Mouse (Mus musculus): Measurements from ENCODE around the gene Ccdc167.
A peak's percentile ranks its signal among the peaks of the same experiment; 100 is the strongest.

Gene Ccdc167

GRCm38 (mm10) chr17:29686771-29687170 is 30.1 kb downstream of the Ccdc167 start:
- no peak for DNase-seq (ENCODE audit: low spot score in 2 of 2)

DNA sequence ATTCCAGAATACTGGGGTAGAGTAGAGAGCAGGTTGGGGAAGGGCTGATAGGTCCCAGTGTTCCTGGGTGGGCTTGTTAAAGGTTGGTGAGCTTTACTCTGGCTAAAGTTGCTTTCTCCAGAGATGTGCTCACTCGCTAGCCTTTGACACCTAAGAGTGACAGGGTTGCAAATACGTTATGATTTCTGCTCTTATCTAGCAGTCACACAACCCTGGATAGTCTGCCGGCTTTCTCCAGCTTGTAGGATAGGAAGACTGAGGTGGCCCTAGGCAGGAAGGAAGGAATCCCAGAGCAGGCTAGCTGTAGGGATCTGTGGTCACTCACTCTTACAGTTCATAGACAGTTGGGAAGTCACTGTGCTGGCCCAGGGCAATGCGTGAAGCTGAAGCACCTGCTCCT is 32.6 kb downstream of the Ccdc167 start:
- no peak for DNase-seq (ENCODE audit: low spot score in 2 of 2)

DNA sequence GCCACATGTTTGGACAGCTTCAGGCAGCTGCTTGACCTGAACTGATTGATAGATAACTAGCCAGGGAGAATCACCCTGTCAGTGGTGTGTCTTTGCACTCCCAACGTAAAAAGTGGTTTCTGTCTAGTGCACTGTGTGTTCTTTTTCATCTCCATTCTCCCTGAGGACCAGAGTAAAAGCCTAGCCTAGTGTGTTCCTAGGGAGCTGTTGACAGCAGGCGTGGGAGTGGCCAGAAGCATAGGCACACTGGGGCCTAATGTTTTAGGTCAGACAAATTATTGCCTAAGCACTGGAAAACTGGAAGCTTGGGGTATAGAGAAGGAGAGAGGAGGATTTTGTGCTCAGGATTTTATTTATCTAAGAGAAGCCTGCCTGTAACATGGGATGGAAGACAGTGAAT is 33.7 kb downstream of the Ccdc167 start:
- no peak for DNase-seq (ENCODE audit: low spot score in 2 of 2)

DNA sequence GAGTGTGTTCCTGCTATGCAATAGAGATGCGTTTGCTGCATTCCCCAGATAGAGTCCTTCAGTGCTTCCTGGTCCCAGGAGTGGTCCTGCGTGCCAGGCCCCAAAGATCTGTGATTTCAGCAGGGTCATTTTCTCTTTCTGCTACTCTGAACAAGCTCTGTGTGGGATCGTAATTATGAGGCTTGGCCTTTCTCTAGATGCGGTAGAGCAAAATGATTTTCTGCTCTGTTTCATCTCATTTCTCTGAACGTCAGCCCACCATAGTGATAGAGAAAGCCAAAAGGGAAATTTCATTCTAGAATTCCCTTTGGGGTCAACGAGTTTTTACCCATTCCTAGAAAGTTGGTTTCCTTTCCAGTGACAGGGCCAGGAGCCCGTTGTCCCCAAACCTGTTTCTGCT is 34.6 kb downstream of the Ccdc167 start:
- no peak for DNase-seq (ENCODE audit: low spot score in 2 of 2)

GRCm38 (mm10) chr17:29681669-29682068 is 35.2 kb downstream of the Ccdc167 start:
- DNase-seq (ENCODE audit: low spot score in 2 of 2): no peak

DNA sequence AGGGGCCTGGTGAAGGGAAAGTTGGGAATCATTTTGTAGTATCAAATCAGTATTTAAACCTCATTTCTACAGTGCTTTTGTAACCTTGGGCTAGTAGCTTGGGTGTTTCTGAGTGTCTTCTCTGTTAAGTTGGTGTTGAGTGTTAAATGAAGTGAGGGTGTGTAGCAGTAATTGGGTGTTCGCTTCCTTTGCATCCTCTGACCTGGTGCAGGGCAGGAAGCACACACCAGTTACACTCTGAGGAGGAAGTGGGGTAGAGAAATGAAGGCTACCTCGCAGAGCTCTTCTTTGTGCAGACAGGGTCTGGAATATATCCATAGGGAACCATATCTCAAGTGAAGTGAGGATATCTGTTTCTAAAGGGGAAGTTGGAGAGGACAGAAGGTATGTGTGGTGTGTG is 35.9 kb downstream of the Ccdc167 start:
- DNase-seq (ENCODE audit: low spot score in 2 of 2): no peak

DNA sequence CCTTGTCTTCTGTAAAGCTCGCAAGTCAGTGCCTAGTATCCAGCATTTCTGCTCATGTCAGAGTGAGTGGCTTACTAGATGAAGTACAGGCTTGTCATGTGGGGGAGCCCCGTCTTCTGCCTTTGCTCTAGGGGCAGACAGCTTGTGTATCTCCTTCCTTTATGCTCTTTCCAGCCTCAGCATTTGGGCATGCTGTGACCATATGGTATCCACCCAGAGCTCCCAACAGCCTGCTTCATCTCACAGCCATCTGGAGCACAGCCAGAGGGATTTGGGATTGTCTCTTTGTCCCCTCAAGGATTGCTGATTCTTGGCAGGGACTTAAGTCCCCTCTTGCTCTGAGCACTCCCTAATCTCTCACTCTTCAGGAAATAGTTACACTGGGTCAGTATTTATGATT is 36.7 kb downstream of the Ccdc167 start:
- peak; percentile 36 to 84 for DNase-seq (ENCODE audit: low spot score in 2 of 2)

GRCm38 (mm10) chr17:29679038-29679767 is 37.6 kb downstream of the Ccdc167 start:
- no peak for DNase-seq (ENCODE audit: low spot score in 2 of 2)

DNA sequence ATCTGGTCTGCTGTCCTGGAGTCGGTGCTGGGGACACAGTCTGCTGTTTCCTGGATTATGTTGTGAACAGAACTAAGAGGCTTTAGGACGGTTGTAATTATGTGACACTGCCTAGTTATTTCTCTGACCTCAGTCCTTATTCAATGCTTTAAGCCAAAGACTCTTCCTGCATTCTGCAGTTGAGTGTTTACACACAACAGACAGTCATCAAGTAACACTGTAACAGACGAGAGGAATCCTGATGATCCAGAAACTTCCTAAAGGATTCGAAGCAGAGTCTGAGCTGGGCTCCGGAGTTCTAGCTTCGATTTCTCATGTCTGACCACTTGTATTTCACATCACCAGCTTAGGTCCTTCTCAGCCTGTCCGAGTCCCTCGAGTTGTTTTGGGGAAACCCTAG is 38.3 kb downstream of the Ccdc167 start:
- DNase-seq (ENCODE audit: low spot score in 2 of 2): no peak

GRCm38 (mm10) chr17:29673325-29673724 is 43.5 kb downstream of the Ccdc167 start:
- DNase-seq (ENCODE audit: low spot score in 2 of 2): peak in 1 of 2 experiments; percentile 12

DNA sequence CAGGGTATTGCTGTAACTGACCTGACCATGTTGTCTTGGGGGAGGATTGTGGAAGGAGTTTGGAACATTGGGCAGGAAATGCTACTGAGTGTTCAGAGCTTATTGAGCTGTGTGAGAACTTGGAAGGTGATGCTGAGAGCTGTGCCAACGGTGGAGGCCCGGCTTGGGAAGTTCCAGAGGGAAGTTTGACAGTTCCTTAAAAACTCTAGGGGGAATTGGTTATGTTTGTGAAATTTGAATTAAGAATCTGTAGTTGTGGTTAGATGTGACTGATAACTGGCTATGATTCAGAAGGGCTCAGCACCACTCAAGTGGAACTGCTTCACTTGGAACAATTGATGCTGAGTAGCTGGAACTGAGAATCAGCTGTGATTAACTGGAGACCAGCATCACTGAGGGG is 45.8 kb downstream of the Ccdc167 start:
- no peak for DNase-seq (ENCODE audit: low spot score in 2 of 2)

DNA sequence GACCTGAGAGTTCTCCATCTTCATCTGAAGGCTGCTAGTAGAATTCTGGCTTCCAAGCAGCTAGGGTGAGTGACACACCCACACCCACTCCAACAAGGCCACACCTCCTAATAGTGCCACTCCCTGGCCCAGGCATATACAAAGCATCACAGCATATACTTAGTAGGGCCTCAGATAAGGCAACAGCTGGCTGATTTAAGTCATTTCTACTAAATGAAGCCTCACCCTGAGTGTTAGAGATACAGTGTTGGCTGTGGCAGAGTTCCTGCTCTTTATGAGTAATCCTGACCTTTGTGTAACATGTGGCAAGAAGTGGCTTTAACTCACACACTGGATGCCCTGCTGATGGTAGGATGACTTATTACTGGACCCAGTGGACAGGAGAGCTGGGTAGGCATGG is 46.9 kb downstream of the Ccdc167 start:
- no peak for DNase-seq (ENCODE audit: low spot score in 2 of 2)

GRCm38 (mm10) chr17:29669030-29669429 is 47.8 kb downstream of the Ccdc167 start:
- DNase-seq (ENCODE audit: low spot score in 2 of 2): no peak

- peak in 1 of 2 experiments; percentile 40 for DNase-seq (ENCODE audit: low spot score in 2 of 2)
Observed at GRCm38 (mm10) chr17:29668051-29668986, 48.5 kb downstream of the Ccdc167 start.

DNA sequence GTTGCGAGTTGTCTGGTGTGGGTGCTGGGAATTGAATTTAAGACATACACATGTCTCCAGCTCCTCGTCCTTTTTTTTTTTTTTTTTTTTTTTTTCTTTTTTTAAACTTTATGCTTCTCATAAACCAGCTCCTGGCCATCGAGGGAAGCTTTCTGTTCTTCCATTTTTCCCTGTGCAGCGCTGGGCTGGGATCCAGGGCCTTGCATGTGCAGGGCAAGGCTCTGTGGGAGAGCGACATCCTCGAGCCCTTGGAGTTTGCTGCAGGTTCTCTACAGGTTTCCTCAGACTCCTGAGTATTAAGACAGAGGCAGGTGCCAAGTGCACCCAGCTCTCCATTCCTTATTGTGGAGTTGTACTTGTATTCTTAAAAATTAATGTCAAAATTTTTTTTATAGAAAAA is 54.7 kb downstream of the Ccdc167 start:
- DNase-seq (ENCODE audit: low spot score in 2 of 2): no peak

- DNase-seq (ENCODE audit: low spot score in 2 of 2): no peak
Observed at GRCm38 (mm10) chr17:29660762-29661391, 56.0 kb downstream of the Ccdc167 start.

GRCm38 (mm10) chr17:29660076-29660761 is 56.6 kb downstream of the Ccdc167 start, which contains the start of gene Cmtr1:
Cmtr1 (plus strand) TSS chr17:29660595.
- peak; percentile 93 to 97 for DNase-seq (ENCODE audit: low spot score in 2 of 2)

GRCm38 (mm10) chr17:29658249-29658648 is 58.6 kb downstream of the Ccdc167 start:
- no peak for DNase-seq (ENCODE audit: low spot score in 2 of 2)

DNA sequence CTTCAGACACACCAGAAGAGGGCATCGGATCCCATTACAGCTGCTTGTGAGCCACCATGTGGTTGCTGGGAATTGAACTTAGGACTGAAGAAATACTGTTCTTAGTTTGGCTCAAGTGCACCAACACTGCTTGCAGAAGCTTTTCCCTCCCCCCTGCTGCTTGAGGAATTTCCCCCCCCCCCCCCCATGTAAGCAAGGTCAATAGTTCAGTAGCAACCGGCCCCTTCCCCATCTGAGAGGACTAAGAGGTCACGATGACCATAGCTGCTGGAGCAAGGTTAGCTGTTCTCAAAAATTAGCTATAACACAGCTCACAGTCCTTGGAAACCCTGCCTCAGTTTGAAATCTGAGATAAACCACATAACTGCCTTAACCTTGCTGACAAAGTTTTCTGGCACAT is 74.6 kb downstream of the Ccdc167 start:
- no peak for DNase-seq (ENCODE audit: low spot score in 2 of 2)

DNA sequence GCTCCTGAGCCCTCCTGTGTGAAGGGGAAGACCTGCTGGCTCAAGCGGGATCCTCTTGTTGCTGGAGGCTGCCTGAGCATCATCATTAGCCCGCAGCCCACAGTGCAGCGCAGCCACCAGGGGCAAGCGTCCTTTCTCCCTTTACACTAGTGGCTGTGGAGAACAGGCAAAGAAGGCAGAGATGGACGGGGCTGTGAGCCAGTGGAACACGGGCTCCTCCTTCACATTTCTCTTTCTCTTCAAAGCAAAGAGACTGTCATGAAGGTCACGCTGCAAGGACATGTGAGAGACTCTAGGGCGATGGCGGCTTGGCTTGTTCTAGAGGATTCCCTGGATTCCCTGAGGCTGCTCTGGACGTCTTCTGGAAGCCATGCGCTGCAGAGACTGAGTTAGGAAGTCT is 75.9 kb downstream of the Ccdc167 start:
- no peak for DNase-seq (ENCODE audit: low spot score in 2 of 2)

DNA sequence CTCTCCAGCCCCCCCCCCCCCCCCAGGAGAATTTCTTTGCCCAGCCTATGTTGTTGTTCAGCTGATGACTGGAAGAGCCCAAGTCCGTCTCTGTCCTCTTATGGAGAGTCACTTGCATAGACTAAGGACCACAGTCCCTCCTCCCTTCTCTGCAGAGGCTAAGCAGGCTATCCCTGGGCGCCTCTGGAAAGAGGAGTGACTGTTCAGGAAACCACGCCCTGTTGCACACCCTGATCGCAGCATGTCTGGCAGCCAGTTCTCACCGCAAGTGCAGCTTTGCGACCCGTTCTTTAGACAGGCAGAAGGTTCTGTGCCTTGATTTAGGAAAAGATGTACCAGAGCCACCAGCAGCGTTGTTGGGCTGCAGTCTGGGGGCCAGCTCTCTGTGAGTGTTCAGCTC is 78.9 kb downstream of the Ccdc167 start:
- no peak for DNase-seq (ENCODE audit: low spot score in 2 of 2)

DNA sequence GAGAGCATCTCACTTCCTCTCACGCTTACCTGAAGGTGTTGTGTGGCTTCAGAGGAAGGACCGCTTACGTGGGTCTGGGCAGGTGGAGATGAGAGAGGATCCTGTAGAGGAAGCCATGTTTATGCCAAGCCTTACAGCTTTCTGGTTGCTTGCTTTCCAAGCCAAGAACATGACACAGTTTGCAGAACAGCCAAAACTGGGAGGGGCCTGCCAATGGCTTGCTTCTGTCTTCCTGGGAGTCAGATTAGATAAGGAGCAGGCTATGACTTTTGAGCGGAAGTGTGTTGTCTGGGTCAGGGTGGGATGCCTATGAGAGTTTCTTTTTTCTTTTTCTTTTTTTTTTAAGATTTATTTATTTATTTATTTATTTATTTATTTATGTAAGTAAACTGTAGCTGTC is 79.5 kb downstream of the Ccdc167 start:
- DNase-seq (ENCODE audit: low spot score in 2 of 2): no peak

Measured in cerebellum, postnatal 4 days (tissue).